Mouse (Mus musculus): Measurements from ENCODE around the gene Nfkbib. TPM values are rescaled to one million over a fixed set of nuclear protein-coding genes. Genes with fewer than 3 reads are reported as not detected.

The Nfkbib gene
- total RNA-seq (2014; rRNA removed; ENCODE audit: low replicate concordance) (3.5 and 16.1 TPM in 2 replicates), polyA plus RNA-seq (2015; fragmentation: Nextera tagmentation; extraction: Ambion mirVana) (25.7 and 26.7 TPM in 2 replicates)

DNA sequence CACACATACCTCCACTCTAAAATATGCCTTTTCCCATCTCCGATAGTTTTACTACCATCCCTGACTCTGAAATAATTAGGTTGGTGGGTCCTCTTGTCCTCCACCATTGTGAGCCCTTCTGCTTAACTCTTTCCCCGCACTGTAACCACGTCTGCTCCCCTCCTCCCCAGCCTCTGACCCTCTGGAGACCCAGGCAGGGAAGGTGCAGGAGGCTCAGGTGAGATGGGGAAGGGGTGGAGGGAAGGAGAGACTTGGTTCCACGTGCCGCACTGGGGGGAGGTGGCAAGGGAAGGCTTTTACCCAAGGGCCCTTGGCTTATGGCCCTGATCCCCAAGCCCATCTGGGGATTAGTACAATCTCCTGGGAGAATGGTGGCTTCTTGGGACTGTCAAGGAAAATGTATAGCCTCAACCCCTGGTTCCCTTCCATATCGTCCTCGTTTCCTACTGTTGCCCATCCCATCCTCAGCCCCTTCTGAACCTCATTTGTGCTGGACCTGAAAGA, at the start of gene Nfkbib:
Gene Nfkbib (minus strand): TSS at position 51 of the 504 bp plus-strand sequence.
- Histone ChIP-seq H3K4me3 (ENCODE audit: low read depth, low read length) (peak within 1 kb of the TSS; percentile 63), H3K9ac (replicated peaks; ENCODE audit: low read depth, low read length) (peak within 1 kb of the TSS; percentile 73), H3K36me3 (replicated peaks; ENCODE audit: control insufficient read depth, insufficient read depth, low read length) (0 out of 2 replicates have a peak, but pooled peaks cover 3% of the 10 kb centered on the region), H3K27me3 (ENCODE audit: control insufficient read depth, insufficient read depth, low read length) (no peaks in the 10 kb centered on the region), H3K27ac (ENCODE audit: low read depth) (no peak within 1 kb of the TSS; the same call in 1 of the 2 replicates), H3K9me3 (replicated peaks; ENCODE audit: control insufficient read depth, low read length) (no peaks in the 10 kb centered on the region), H3K4me1 (ENCODE audit: control insufficient read depth, insufficient read depth) (peaks cover 15% of the 10 kb centered on the region), H3K4me2 (ENCODE audit: low read depth, low read length) (peak within 1 kb of the TSS; percentile 81)
- TF ChIP-seq EP300 (IDR thresholded peaks at IDR 0.05; ENCODE audit: low read depth) = no peak
- TF ChIP-seq CTCF (IDR thresholded peaks at IDR 0.05; ENCODE audit: low read depth) = no peak
- DNase-seq (ENCODE audit: low spot score) (no peak), ATAC-seq (ENCODE audit: insufficient read depth, low read depth) (no peak)
- WGBS = 61% methylated on average over 7 of the region's 7 CpGs

DNA sequence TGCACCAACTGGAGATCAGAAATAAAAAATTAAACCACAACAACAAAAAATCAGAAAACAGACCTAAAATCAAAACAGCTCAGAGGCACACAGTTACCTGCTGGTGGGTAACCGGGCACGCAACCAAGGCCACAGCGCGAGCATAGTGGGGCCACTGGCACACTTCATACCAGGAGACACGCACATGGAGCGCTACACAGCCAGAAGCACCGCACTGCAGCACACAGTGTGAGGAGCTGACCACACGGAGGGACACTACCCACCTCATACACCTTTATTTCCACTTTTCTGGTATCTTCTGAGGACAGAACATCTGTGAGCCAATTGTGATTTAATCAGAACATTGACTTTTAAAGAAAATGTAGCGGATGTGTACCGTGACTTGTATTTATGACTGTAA, 49.6 kb upstream of the Nfkbib start:
- H3K9ac ChIP-seq (replicated peaks; ENCODE audit: low read depth, low read length) = no peak overlapping the region
- peaks cover 31% of the 10 kb centered on the region for H3K4me1 ChIP-seq (ENCODE audit: control insufficient read depth, insufficient read depth)
- WGBS = 89% methylated on average over 10 of the region's 10 CpGs
- ATAC-seq (ENCODE audit: insufficient read depth, low read depth) = no peak
- H3K36me3 ChIP-seq (replicated peaks; ENCODE audit: control insufficient read depth, insufficient read depth, low read length) = peaks cover 99% of the 10 kb centered on the region
- H3K27ac ChIP-seq (ENCODE audit: low read depth) = no peak overlapping the region; the same call in 1 of the 2 replicates
- no peaks in the 10 kb centered on the region for H3K9me3 ChIP-seq (replicated peaks; ENCODE audit: control insufficient read depth, low read length)
- no peaks in the 10 kb centered on the region for H3K27me3 ChIP-seq (ENCODE audit: control insufficient read depth, insufficient read depth, low read length)
- TF ChIP-seq CTCF (IDR thresholded peaks at IDR 0.05; ENCODE audit: low read depth) (no peak), EP300 (IDR thresholded peaks at IDR 0.05; ENCODE audit: low read depth) (no peak)
- DNase-seq (ENCODE audit: low spot score) = no peak
- H3K4me3 ChIP-seq (ENCODE audit: low read depth, low read length) = no peak overlapping the region
- no peak overlapping the region for H3K4me2 ChIP-seq (ENCODE audit: low read depth, low read length)

DNA sequence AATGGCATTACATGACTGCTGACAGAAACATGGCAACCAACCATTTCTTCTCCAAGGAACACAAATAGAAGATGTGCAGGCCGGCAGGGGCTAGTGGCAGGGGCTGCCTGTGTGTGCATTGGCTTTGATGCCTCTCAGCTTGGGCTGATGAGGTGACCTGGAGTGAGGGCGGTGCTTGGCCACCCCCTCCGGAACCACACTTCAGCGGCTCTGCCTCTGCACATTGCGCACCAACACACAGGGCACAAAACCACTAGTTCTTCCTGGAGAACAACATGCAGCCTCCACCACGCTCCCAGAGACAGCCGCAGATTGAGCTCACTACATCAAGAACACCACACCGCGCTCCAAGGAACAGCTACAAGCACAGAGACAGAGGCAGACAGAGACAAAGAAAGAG, 48.9 kb upstream of the Nfkbib start:
- Histone ChIP-seq H3K27ac (ENCODE audit: low read depth) (peak overlapping the region; percentile 31), H3K4me3 (ENCODE audit: low read depth, low read length) (no peak overlapping the region), H3K4me2 (ENCODE audit: low read depth, low read length) (no peak overlapping the region), H3K9me3 (replicated peaks; ENCODE audit: control insufficient read depth, low read length) (no peaks in the 10 kb centered on the region), H3K27me3 (ENCODE audit: control insufficient read depth, insufficient read depth, low read length) (no peaks in the 10 kb centered on the region), H3K4me1 (ENCODE audit: control insufficient read depth, insufficient read depth) (peaks cover 32% of the 10 kb centered on the region), H3K9ac (replicated peaks; ENCODE audit: low read depth, low read length) (no peak overlapping the region), H3K36me3 (replicated peaks; ENCODE audit: control insufficient read depth, insufficient read depth, low read length) (peaks cover 93% of the 10 kb centered on the region)
- TF ChIP-seq CTCF (IDR thresholded peaks at IDR 0.05; ENCODE audit: low read depth) (no peak), EP300 (IDR thresholded peaks at IDR 0.05; ENCODE audit: low read depth) (no peak)
- DNase-seq (ENCODE audit: low spot score) = no peak
- ATAC-seq (ENCODE audit: insufficient read depth, low read depth) = no peak
- WGBS = 73% methylated on average over 9 of the region's 9 CpGs

DNA sequence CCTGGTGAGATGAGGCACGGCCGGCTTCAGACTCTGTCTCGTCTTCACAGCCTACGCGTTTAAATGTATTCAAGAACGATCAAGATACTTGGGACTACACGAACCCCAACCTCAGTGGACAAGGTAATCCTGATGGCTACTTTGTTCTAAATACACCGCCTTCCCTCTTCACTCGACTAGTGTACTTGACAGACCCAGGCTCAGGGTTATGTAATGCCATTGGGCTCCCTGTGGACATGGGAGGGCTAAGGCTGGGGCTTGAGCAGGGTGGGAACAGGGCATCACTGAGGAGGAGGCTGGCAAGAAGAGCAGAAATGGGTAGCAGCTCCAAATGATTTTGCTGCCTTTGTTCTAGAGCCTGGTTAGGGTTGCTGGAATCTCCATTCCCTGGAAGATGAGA, 47.9 kb upstream of the Nfkbib start:
- Histone ChIP-seq H3K36me3 (replicated peaks; ENCODE audit: control insufficient read depth, insufficient read depth, low read length) (peaks cover 83% of the 10 kb centered on the region), H3K9ac (replicated peaks; ENCODE audit: low read depth, low read length) (no peak overlapping the region), H3K4me1 (ENCODE audit: control insufficient read depth, insufficient read depth) (peaks cover 26% of the 10 kb centered on the region), H3K9me3 (replicated peaks; ENCODE audit: control insufficient read depth, low read length) (no peaks in the 10 kb centered on the region), H3K4me3 (ENCODE audit: low read depth, low read length) (no peak overlapping the region), H3K27me3 (ENCODE audit: control insufficient read depth, insufficient read depth, low read length) (no peaks in the 10 kb centered on the region), H3K27ac (ENCODE audit: low read depth) (no peak overlapping the region), H3K4me2 (ENCODE audit: low read depth, low read length) (no peak overlapping the region)
- DNase-seq (ENCODE audit: low spot score) (no peak), ATAC-seq (ENCODE audit: insufficient read depth, low read depth) (no peak)
- WGBS = 79% methylated on average over 9 of the region's 9 CpGs
- no peak for TF ChIP-seq CTCF (IDR thresholded peaks at IDR 0.05; ENCODE audit: low read depth)
- TF ChIP-seq EP300 (IDR thresholded peaks at IDR 0.05; ENCODE audit: low read depth) = no peak

DNA sequence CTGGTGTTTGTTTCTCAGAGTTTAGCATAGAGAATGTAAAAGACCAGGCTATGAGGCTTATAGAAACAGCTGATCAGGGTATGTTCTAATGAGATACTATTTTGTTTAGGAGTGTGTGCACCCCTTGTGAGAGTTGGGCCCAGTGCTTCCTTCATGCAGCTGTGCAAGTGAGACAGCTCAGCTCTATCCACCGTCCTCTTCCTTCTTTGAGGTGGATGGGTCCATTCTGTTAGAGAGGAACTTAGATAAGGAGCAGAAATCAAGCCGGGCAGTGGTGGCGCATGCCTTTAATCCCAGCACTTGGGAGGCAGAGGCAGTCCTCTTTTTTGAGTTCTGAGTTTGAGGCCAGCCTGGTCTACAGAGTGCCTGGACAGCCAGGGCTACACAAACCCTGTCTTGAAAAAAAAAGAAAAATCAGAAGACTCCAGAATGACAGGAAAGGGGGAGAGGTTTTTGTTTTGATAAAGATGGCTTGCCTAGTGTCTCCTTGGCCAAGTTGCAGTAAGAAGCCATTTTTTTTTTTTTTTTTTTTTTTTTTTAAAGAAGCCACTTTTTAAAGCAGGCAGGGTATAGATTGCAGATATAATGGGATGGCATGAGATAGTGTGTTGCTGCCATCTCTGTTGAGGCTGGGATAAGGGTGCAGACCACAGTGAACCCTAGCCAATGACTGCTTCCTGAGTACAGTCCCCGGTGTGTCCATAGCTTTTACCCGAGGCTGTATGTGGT, 47.2 kb upstream of the Nfkbib start:
- WGBS = 49% methylated on average over 5 of the region's 5 CpGs
- Histone ChIP-seq H3K9me3 (replicated peaks; ENCODE audit: control insufficient read depth, low read length) (no peaks in the 10 kb centered on the region), H3K27me3 (ENCODE audit: control insufficient read depth, insufficient read depth, low read length) (no peaks in the 10 kb centered on the region), H3K4me3 (ENCODE audit: low read depth, low read length) (no peak overlapping the region), H3K9ac (replicated peaks; ENCODE audit: low read depth, low read length) (no peak overlapping the region), H3K4me1 (ENCODE audit: control insufficient read depth, insufficient read depth) (peaks cover 18% of the 10 kb centered on the region), H3K27ac (ENCODE audit: low read depth) (no peak overlapping the region), H3K36me3 (replicated peaks; ENCODE audit: control insufficient read depth, insufficient read depth, low read length) (peaks cover 75% of the 10 kb centered on the region), H3K4me2 (ENCODE audit: low read depth, low read length) (no peak overlapping the region)
- DNase-seq (ENCODE audit: low spot score) = no peak
- ATAC-seq (ENCODE audit: insufficient read depth, low read depth) = no peak
- TF ChIP-seq CTCF (IDR thresholded peaks at IDR 0.05; ENCODE audit: low read depth) (no peak), EP300 (IDR thresholded peaks at IDR 0.05; ENCODE audit: low read depth) (no peak)

Measured in heart, postnatal 0 days (tissue).